Mouse (Mus musculus): ENCODE data around the gene Rilpl1.
"Not testable (repeated sequence)": the region's sequence is repeated elsewhere in the genome, so short reads cannot be mapped to it uniquely, and the experiment has no call there.

The Rilpl1 gene

DNA sequence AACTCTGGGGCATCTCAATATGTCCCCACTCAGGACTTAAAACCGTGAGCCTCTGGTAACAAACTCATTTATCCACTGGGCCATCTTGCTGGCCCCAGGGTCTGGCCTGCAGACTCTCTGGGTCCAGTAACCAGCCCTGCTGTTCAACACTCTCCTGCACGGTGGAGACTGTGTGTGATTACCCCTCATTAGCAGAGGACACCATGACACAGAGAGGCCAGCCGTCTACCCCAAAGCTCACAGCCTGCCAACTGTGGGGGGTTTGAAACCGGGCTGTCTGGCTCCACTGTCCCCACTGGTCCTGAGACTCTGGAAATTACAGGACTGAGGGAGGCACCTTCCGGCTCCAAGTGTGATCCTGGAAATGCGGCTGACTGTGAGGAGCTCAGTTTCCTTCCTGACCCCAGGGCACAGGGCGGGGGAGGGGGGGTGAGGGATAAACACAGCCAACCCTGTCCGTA is 2.0 kb downstream of the Rilpl1 start:
- peak; percentile 42 for DNase-seq

GRCm38 (mm10) chr5:124528791-124529190 is 2.4 kb downstream of the Rilpl1 start:
- DNase-seq, result peak; percentile 28

DNA sequence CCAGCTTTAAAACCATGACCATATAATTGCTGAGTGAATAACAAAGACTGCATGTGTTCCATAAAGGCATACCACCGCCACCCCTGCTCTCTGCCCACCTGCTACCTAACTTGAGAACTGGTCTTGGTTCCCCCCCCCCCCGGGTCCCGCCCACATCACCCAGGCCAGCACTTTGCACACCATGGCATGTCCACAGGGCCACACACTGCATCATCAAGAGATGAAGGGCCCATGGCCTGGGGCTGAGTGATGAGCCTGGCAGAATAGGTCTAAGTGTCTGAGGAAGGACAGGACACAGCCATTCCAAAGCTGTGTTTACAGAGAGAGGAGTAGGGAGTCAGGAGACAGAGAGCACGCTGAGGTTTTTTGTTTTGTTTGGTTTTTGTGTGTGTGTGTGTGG is 2.8 kb downstream of the Rilpl1 start:
- DNase-seq, result no peak

DNA sequence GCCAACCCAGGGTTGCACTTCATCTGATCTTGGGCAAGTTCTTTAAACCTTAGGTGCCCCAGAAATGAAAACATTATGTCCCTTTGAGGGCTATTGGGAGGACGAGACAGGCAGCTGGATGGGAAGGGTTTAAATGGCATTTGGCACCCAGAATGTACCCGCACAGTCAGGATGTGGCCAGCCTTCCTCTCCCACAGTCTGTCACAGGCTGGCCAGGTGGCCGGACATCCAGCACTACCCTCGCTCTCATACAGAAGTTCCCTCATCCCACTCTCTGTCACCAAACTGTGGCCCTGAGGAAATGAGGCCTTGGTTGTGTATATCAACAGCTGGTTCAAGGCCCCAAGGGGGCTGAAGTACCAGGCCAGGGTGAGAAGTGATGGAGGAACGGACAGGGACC is 6.2 kb downstream of the Rilpl1 start:
- DNase-seq, result no peak

GRCm38 (mm10) chr5:124523032-124523431 is 8.2 kb downstream of the Rilpl1 start:
- DNase-seq, result no peak

GRCm38 (mm10) chr5:124521588-124521987 is 9.6 kb downstream of the Rilpl1 start:
- no peak for DNase-seq

GRCm38 (mm10) chr5:124518648-124519047 is 12.5 kb downstream of the Rilpl1 start:
- DNase-seq, result no peak

- no peak for DNase-seq
These were observed 15.4 kb downstream of the Rilpl1 start for GRCm38 (mm10) chr5:124515789-124516188.

DNA sequence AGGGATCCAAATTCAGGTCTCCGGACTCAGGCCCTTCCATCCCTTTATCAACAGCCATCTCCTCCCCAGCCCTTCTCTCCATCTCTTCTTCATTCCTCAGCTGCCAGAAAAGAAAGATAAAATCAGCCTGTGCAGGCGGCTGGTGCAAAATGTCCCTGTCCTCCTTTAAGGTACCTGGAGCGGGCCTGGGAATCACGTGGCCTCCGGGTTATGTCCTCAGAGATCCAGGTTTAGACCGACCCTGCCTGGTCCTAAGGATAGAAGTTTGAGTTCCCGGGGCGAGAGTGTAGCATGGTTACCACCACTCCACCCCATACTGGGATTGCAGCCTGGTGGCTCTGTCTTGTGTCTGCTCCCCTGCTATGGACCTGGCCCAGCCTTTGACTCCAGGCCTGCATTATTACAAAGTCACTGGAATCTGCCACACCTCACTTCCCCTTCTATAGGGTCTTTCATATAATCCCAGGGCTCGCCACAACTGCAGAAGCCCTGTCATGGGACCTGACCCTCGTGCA is 20.6 kb downstream of the Rilpl1 start:
- DNase-seq, result no peak

DNA sequence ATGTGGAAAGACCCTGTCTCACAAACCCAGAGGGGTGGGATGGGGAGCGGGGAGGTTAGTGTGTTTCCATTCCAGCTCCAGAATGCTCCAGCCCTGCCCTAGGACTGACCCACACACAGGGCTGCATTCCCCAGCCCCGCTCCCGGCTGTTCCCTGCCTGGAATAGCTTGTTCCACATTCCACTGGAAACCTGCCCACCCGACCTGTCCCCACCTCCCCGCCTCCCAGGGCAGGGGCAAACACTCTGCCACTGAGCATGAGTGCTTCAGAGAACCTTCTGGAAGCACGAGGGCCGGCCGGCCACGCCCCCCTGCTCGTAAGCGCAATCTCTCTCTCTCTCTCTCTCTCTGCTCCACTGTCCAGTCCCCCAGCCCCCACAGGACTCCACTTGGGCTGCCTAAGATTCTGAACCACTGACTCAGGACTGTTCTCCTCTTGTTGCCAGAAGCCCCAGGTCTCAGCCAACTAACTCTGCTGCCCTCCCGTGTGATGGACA is 21.4 kb downstream of the Rilpl1 start:
- peak; percentile 89 for DNase-seq

- no peak for DNase-seq
These were observed 22.0 kb downstream of the Rilpl1 start for GRCm38 (mm10) chr5:124509200-124509599.

GRCm38 (mm10) chr5:124506731-124507359 is 24.3 kb downstream of the Rilpl1 start:
- no peak for DNase-seq

DNA sequence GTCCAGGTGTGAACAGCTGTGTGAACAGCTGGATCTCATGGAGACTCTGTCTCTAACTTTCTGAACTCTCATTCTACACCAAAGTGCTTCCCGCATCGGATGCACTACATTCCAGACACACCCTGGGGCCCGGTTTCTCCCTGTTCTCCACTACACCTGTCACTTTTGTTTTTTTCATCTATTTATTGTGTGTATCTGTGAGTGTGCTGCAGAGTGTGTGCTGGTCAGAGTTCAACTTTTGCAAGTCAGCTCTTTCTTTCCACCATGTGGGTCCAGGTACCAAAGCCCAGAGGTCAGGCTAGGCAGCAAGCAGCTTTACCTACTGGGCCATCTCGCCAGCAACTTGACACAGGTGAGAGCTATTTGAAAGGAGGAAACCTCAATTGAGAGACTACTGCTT is 26.0 kb downstream of the Rilpl1 start:
- DNase-seq, result no peak

DNA sequence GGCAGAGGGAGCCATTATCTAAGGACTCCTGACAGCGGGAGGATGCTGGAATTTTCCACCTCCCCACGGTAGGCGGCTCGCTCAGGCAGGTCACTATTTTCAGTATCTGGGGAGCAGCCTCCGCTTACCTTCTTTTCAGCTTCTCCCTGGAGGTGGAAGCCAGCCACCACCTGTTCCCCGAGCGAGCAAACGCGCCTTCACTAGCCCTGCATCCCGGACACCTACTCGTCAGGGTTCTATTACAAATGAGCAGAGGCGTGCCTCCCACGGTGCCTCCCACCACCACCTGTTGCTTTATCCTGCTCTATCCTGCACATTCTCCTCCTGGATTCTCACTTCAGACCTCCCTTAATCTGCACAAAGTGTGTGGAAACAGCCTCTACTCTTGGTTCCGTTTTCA is 27.4 kb downstream of the Rilpl1 start:
- no peak for DNase-seq

GRCm38 (mm10) chr5:124501541-124501940 is 29.6 kb downstream of the Rilpl1 start:
- DNase-seq, result no peak

GRCm38 (mm10) chr5:124500573-124500972 is 30.6 kb downstream of the Rilpl1 start:
- DNase-seq, result no peak

- not testable (repeated sequence) for DNase-seq
These were observed 31.2 kb downstream of the Rilpl1 start for GRCm38 (mm10) chr5:124500037-124500436.

DNA sequence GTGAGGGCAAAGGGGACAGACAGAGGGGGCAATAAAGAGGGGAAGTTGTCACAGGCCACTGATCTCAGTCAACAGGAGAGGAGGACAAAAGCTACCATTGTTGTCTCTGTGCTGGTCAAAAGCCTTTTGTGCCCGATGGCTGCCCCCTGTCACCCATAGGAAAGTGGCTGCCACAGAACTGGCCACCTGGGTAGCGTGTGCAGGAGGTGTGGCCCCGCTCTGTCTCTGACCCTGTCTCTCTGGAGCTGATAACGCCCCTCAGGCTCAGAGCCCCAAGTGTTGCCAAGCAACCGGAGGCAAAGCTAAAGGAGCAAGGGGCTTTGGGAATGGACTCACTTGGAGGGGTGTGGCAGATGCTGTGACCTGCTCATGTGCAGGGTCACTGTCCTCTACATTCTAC is 32.2 kb downstream of the Rilpl1 start:
- DNase-seq, result no peak

DNA sequence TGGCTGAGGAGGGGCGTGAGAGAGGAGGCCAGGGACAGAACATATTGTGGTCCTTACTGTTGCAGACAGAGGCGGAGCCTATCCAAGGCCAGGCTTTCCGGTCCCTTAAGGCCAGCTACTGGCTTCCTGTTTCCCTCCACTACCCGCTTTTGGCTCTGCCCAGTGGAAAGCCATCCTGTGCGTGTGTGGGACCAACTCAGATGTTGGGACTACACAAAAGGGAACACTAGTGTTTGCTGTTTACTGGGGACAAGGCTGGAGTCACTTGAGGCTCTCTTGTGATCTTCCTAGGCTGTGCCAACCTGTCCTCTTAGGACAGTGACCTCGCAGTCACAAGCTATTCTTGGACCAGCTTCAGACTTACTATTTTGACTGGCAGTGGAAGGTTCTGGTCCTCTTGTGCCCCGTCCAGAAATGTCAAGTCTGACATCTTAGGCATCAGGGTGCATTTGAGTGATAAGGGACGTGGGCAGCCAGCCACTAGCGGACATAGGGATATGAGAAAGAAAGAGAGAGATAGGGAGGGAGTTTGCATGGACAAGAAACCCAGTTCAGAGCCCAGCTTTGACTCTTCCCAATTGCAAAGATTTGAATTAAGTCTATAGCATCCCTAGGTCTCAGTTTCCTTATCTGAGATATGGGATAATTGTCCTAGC is 32.8 kb downstream of the Rilpl1 start:
- DNase-seq, result peak; percentile 60

DNA sequence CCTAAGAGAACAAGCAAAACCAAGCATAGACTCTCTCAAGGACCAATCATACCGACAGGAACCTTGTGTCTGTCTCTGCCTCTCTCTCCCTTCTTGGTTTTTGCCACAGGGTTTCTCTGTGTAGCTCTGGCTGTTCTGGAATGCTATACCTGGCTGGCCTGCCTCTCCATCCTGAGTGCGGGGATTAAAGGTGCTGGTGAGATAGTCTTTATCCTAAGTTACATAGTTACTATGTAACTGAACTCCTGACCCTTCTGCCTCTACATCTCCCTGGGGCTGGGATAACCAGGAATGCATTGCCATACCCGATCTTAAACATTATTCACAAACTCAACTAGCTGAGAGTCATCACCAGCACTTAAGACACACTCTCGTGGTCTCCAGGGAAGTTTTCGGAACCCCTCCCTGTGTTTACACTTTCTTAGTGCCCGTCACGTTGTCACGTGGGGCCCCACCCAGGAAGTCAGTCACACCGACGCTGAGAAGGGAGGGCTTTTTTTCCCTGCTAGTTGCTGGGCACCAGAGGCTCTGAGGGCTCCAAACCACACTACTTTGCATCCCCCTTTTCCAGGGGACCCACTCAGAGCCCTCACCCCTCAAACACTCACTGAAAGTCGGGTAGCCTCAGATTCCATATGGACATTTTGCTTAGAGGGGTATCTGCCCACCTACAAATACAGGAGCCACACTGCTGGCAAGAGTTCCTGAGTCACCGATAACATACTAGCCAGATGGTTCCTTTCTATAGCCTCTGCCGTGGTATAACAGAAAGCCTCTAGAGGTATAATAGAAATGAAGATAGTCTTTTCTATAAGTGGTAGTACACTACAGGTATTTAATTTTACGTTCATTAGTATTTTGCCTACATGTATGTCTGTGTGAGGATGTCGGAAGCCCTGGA is 34.3 kb downstream of the Rilpl1 start:
- DNase-seq, result peak; percentile 32

- no peak for DNase-seq
These were observed 35.6 kb downstream of the Rilpl1 start for GRCm38 (mm10) chr5:124495547-124495946.

DNA sequence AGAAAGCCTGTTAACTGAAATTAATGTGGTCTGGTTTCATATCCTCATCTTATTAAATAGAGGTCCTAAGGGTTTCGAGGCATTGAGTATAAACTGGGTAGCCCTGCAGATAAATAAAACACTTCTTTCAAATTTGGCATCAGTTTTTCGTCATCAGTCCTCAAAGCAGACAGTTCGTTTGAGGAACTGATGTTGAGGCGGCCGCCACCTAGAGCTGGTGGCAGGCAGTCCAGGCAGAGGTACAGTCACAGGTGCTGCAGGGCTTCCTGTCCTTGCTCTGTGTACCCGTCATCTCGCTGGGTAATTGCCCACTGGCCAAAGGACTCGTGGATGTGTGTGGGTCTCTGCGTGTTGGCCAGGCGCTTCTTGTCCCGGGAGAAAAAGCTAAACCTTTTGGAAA is 37.7 kb downstream of the Rilpl1 start:
- no peak for DNase-seq

GRCm38 (mm10) chr5:124492618-124493017 is 38.6 kb downstream of the Rilpl1 start:
- no peak for DNase-seq
